Mouse (Mus musculus): ENCODE results near the gene Gm2237. TPM values are rescaled to one million over a fixed set of nuclear protein-coding genes. Genes with fewer than 3 reads are reported as not detected.
"Not testable (repeated sequence)": the region's sequence is repeated elsewhere in the genome, so short reads cannot be mapped to it uniquely, and the experiment has no call there.

Gene Gm2237
- 2.8 and 3.7 TPM in 2 replicates for polyA plus RNA-seq (2016; fragmentation: Nextera tagmentation; extraction: Ambion mirVana)

- H3K27me3 ChIP-seq; H3K4me1 ChIP-seq; H3K36me3 ChIP-seq; ATAC-seq (ENCODE audit: insufficient number of reproducible peaks, insufficient read depth, low FRiP score, low TSS enrichment); H3K9me3 ChIP-seq: not testable (repeated sequence)
- peak within 1 kb of the TSS; percentile 47 for H3K4me3 ChIP-seq
- H3K27ac ChIP-seq, result peak within 1 kb of the TSS; percentile 54; the same call in 1 of the 2 replicates
- peak within 1 kb of the TSS; percentile 53 for H3K9ac ChIP-seq
- H3K4me2 ChIP-seq (replicated peaks), result peak within 1 kb of the TSS; percentile 50
- WGBS, result under 1% methylated on average over 31 of the region's 62 CpGs
Observed at GRCm38 (mm10) chr14:19584804-19585667, at the start of gene Gm2237. Gene Gm2237, minus strand, starts transcription at chr14:19585135.

DNA sequence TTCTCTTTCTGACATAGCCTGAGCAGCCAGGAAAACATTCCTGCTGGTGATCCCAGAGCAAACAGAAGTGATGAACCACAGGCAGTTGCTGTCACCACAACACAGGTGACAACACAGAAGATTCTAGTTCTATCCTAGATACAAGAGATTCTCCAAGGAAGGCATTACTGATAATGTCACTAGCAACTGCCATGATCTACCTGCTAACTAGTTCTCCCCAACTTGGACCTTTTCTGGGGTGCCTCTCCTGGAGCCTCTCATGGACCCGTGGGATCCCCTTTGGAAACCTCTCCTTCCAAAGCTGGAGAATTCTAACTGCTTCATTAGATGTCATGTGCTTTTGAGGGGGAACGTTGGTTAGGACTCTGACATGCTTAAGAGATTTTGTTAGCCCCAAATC is 17.5 kb upstream of the Gm2237 start, which contains the start of gene Gm5458:
Gm5458 (minus strand) TSS at position 101 of the 400 bp plus-strand sequence.
- H3K4me2 ChIP-seq (replicated peaks); H3K4me3 ChIP-seq; H3K36me3 ChIP-seq; H3K9me3 ChIP-seq; H3K4me1 ChIP-seq; H3K27ac ChIP-seq; ATAC-seq (ENCODE audit: insufficient number of reproducible peaks, insufficient read depth, low FRiP score, low TSS enrichment); H3K9ac ChIP-seq; H3K27me3 ChIP-seq: not testable (repeated sequence)
- WGBS, result 75% methylated on average over 2 of the region's 2 CpGs

DNA sequence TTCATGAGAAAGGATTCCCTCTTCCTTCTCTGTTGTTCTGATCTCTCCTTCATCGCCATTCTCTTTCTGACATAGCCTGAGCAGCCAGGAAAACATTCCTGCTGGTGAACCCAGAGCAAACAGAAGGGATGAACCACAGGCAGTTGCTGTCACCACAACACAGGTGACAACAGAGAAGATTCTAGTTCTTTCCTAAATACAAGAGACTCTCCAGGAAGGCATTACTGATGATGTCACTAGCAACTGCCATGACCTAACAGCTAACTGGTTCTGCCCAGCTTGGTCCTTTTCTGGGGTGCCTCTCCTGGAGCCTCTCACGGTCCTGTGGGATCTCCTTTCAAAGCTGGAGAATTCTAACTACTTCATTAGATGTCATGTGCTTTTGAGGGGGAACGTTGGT is 35.1 kb downstream of the Gm2237 start, which contains the start of gene Gm2244:
Gm2244 (minus strand) TSS at position 101 of the 400 bp plus-strand sequence.
- H3K4me3 ChIP-seq; ATAC-seq (ENCODE audit: insufficient number of reproducible peaks, insufficient read depth, low FRiP score, low TSS enrichment); H3K36me3 ChIP-seq; H3K4me1 ChIP-seq; H3K9ac ChIP-seq; H3K9me3 ChIP-seq; H3K27ac ChIP-seq; H3K4me2 ChIP-seq (replicated peaks); H3K27me3 ChIP-seq: not testable (repeated sequence)
- WGBS, result 82% methylated on average over 1 of the region's 3 CpGs

Other genes starting within 250 kb of the Gm2237 start
- 0.37 TPM in 1 of 2 replicates, not detected in the other for gene Gm21738, start 166.2 kb downstream of the Gm2237 start, polyA plus RNA-seq (2016; fragmentation: Nextera tagmentation; extraction: Ambion mirVana)
- gene Gm2244, start 35.2 kb downstream of the Gm2237 start, polyA plus RNA-seq (2016; fragmentation: Nextera tagmentation; extraction: Ambion mirVana), result 0.22 and 0.32 TPM in 2 replicates
- gene Gm5458, start 17.4 kb upstream of the Gm2237 start, polyA plus RNA-seq (2016; fragmentation: Nextera tagmentation; extraction: Ambion mirVana), result not detected in 2 replicates
- gene Nid2, start 166.1 kb upstream of the Gm2237 start, polyA plus RNA-seq (2016; fragmentation: Nextera tagmentation; extraction: Ambion mirVana), result 85.7 and 87.2 TPM in 2 replicates
- 228 and 237 TPM in 2 replicates for gene Rtraf, start 238.7 kb upstream of the Gm2237 start, polyA plus RNA-seq (2016; fragmentation: Nextera tagmentation; extraction: Ambion mirVana)

Measured in embryonic facial prominence, embryonic 12.5 days (tissue).